Mouse (Mus musculus): Measurements from ENCODE around the gene Myo1b. TPM values are rescaled to one million over a fixed set of nuclear protein-coding genes. Genes with fewer than 3 reads are reported as not detected.
A peak's percentile ranks its signal among the peaks of the same experiment; 100 is the strongest.

Myo1b gene
- polyA plus RNA-seq, 1 experiment from 2014 or later = 40.8 TPM

GRCm38 (mm10) chr1:51758326-51759109 lies 157.4 kb downstream of the Myo1b start:
- Histone ChIP-seq H3K4me2 (ENCODE audit: low read depth, low read length) (no peak overlapping the region), H3K4me3 (ENCODE audit: low read length) (no peak overlapping the region), H3K36me3 (ENCODE audit: control insufficient read depth, insufficient read depth, low read length) (no peaks in the 10 kb centered on the region), H3K27me3 (replicated peaks; ENCODE audit: control insufficient read depth, insufficient read depth, low read length) (no peaks in the 10 kb centered on the region), H3K9me3 (ENCODE audit: control insufficient read depth, low read length) (no peaks in the 10 kb centered on the region), H3K27ac (ENCODE audit: low read length) (no peak overlapping the region), H3K4me1 (ENCODE audit: control insufficient read depth, insufficient read depth, low read length) (no peaks in the 10 kb centered on the region), H3K9ac (ENCODE audit: low read depth, low read length) (no peak overlapping the region)
- WGBS = 79% methylated on average over 15 of the region's 15 CpGs
- no peak for ATAC-seq

GRCm38 (mm10) chr1:51753621-51754020 lies 162.2 kb downstream of the Myo1b start:
- H3K9me3 ChIP-seq (ENCODE audit: control insufficient read depth, low read length) = no peaks in the 10 kb centered on the region
- no peaks in the 10 kb centered on the region for H3K36me3 ChIP-seq (ENCODE audit: control insufficient read depth, insufficient read depth, low read length)
- WGBS = 90% methylated on average over 6 of the region's 6 CpGs
- H3K4me2 ChIP-seq (ENCODE audit: low read depth, low read length) = no peak overlapping the region
- no peak for ATAC-seq
- H3K4me1 ChIP-seq (ENCODE audit: control insufficient read depth, insufficient read depth, low read length) = no peaks in the 10 kb centered on the region
- H3K27ac ChIP-seq (ENCODE audit: low read length) = no peak overlapping the region
- no peaks in the 10 kb centered on the region for H3K27me3 ChIP-seq (replicated peaks; ENCODE audit: control insufficient read depth, insufficient read depth, low read length)
- no peak overlapping the region for H3K9ac ChIP-seq (ENCODE audit: low read depth, low read length)
- no peak overlapping the region for H3K4me3 ChIP-seq (ENCODE audit: low read length)

GRCm38 (mm10) chr1:51751006-51751405 lies 164.9 kb downstream of the Myo1b start:
- Histone ChIP-seq H3K4me3 (ENCODE audit: low read length) (no peak overlapping the region), H3K9me3 (ENCODE audit: control insufficient read depth, low read length) (no peaks in the 10 kb centered on the region), H3K36me3 (ENCODE audit: control insufficient read depth, insufficient read depth, low read length) (no peaks in the 10 kb centered on the region), H3K9ac (ENCODE audit: low read depth, low read length) (no peak overlapping the region), H3K27me3 (replicated peaks; ENCODE audit: control insufficient read depth, insufficient read depth, low read length) (no peaks in the 10 kb centered on the region), H3K4me2 (ENCODE audit: low read depth, low read length) (no peak overlapping the region), H3K27ac (ENCODE audit: low read length) (no peak overlapping the region), H3K4me1 (ENCODE audit: control insufficient read depth, insufficient read depth, low read length) (peaks cover 7% of the 10 kb centered on the region)
- ATAC-seq = no peak
- 63% methylated on average over 10 of the region's 10 CpGs for WGBS

- ATAC-seq = no peak
- Histone ChIP-seq H3K36me3 (ENCODE audit: control insufficient read depth, insufficient read depth, low read length) (no peaks in the 10 kb centered on the region), H3K4me3 (ENCODE audit: low read length) (no peak overlapping the region), H3K9me3 (ENCODE audit: control insufficient read depth, low read length) (no peaks in the 10 kb centered on the region), H3K4me2 (ENCODE audit: low read depth, low read length) (no peak overlapping the region), H3K27ac (ENCODE audit: low read length) (no peak overlapping the region), H3K27me3 (replicated peaks; ENCODE audit: control insufficient read depth, insufficient read depth, low read length) (no peaks in the 10 kb centered on the region), H3K4me1 (ENCODE audit: control insufficient read depth, insufficient read depth, low read length) (peaks cover 7% of the 10 kb centered on the region), H3K9ac (ENCODE audit: low read depth, low read length) (no peak overlapping the region)
- WGBS = 86% methylated on average over 2 of the region's 2 CpGs
Measured at GRCm38 (mm10) chr1:51748306-51748705, 167.6 kb downstream of the Myo1b start.

- H3K36me3 ChIP-seq (ENCODE audit: control insufficient read depth, insufficient read depth, low read length) = no peaks in the 10 kb centered on the region
- no peaks in the 10 kb centered on the region for H3K9me3 ChIP-seq (ENCODE audit: control insufficient read depth, low read length)
- no peak overlapping the region for H3K9ac ChIP-seq (ENCODE audit: low read depth, low read length)
- no peak overlapping the region for H3K27ac ChIP-seq (ENCODE audit: low read length)
- WGBS = 21% methylated on average over 12 of the region's 12 CpGs
- peak; percentile 66; the same call in 1 of the 2 replicates for ATAC-seq
- no peak overlapping the region for H3K4me2 ChIP-seq (ENCODE audit: low read depth, low read length)
- no peaks in the 10 kb centered on the region for H3K27me3 ChIP-seq (replicated peaks; ENCODE audit: control insufficient read depth, insufficient read depth, low read length)
- peaks cover 7% of the 10 kb centered on the region for H3K4me1 ChIP-seq (ENCODE audit: control insufficient read depth, insufficient read depth, low read length)
- no peak overlapping the region for H3K4me3 ChIP-seq (ENCODE audit: low read length)
Measured at GRCm38 (mm10) chr1:51747494-51747893, 168.4 kb downstream of the Myo1b start.

- H3K9me3 ChIP-seq (ENCODE audit: control insufficient read depth, low read length) = no peaks in the 10 kb centered on the region
- H3K27me3 ChIP-seq (replicated peaks; ENCODE audit: control insufficient read depth, insufficient read depth, low read length) = no peaks in the 10 kb centered on the region
- H3K9ac ChIP-seq (ENCODE audit: low read depth, low read length) = no peak overlapping the region
- H3K36me3 ChIP-seq (ENCODE audit: control insufficient read depth, insufficient read depth, low read length) = no peaks in the 10 kb centered on the region
- no peak overlapping the region for H3K27ac ChIP-seq (ENCODE audit: low read length)
- peaks cover 7% of the 10 kb centered on the region for H3K4me1 ChIP-seq (ENCODE audit: control insufficient read depth, insufficient read depth, low read length)
- no peak for ATAC-seq
- no peak overlapping the region for H3K4me3 ChIP-seq (ENCODE audit: low read length)
- 92% methylated on average over 15 of the region's 15 CpGs for WGBS
- H3K4me2 ChIP-seq (ENCODE audit: low read depth, low read length) = no peak overlapping the region
Measured at GRCm38 (mm10) chr1:51746711-51747240, 169.1 kb downstream of the Myo1b start.

- ATAC-seq = no peak
Measured at GRCm38 (mm10) chr1:51743756-51744425, 172.0 kb downstream of the Myo1b start.

GRCm38 (mm10) chr1:51742586-51742985 lies 173.3 kb downstream of the Myo1b start:
- WGBS = 100% methylated on average over 1 of the region's 1 CpGs

More at GRCm38 (mm10) chr1:51743756-51744425, 172.0 kb downstream of the Myo1b start:
- Histone ChIP-seq H3K4me3 (ENCODE audit: low read length) (no peak overlapping the region), H3K9ac (ENCODE audit: low read depth, low read length) (no peak overlapping the region), H3K4me1 (ENCODE audit: control insufficient read depth, insufficient read depth, low read length) (peaks cover 7% of the 10 kb centered on the region), H3K9me3 (ENCODE audit: control insufficient read depth, low read length) (no peaks in the 10 kb centered on the region), H3K36me3 (ENCODE audit: control insufficient read depth, insufficient read depth, low read length) (no peaks in the 10 kb centered on the region), H3K27me3 (replicated peaks; ENCODE audit: control insufficient read depth, insufficient read depth, low read length) (no peaks in the 10 kb centered on the region), H3K4me2 (ENCODE audit: low read depth, low read length) (no peak overlapping the region), H3K27ac (ENCODE audit: low read length) (no peak overlapping the region)
- WGBS = 94% methylated on average over 3 of the region's 3 CpGs

GRCm38 (mm10) chr1:51740626-51741231 lies 175.1 kb downstream of the Myo1b start:
- Histone ChIP-seq H3K4me1 (ENCODE audit: control insufficient read depth, insufficient read depth, low read length) (no peaks in the 10 kb centered on the region), H3K36me3 (ENCODE audit: control insufficient read depth, insufficient read depth, low read length) (no peaks in the 10 kb centered on the region), H3K27ac (ENCODE audit: low read length) (no peak overlapping the region), H3K27me3 (replicated peaks; ENCODE audit: control insufficient read depth, insufficient read depth, low read length) (no peaks in the 10 kb centered on the region), H3K4me2 (ENCODE audit: low read depth, low read length) (no peak overlapping the region), H3K9ac (ENCODE audit: low read depth, low read length) (no peak overlapping the region), H3K9me3 (ENCODE audit: control insufficient read depth, low read length) (no peaks in the 10 kb centered on the region), H3K4me3 (ENCODE audit: low read length) (no peak overlapping the region)
- 84% methylated on average over 10 of the region's 10 CpGs for WGBS
- ATAC-seq = no peak

More at GRCm38 (mm10) chr1:51742586-51742985, 173.3 kb downstream of the Myo1b start:
- H3K27me3 ChIP-seq (replicated peaks; ENCODE audit: control insufficient read depth, insufficient read depth, low read length) = no peaks in the 10 kb centered on the region
- no peak overlapping the region for H3K4me3 ChIP-seq (ENCODE audit: low read length)
- no peaks in the 10 kb centered on the region for H3K36me3 ChIP-seq (ENCODE audit: control insufficient read depth, insufficient read depth, low read length)
- H3K9ac ChIP-seq (ENCODE audit: low read depth, low read length) = no peak overlapping the region
- H3K27ac ChIP-seq (ENCODE audit: low read length) = no peak overlapping the region
- H3K4me2 ChIP-seq (ENCODE audit: low read depth, low read length) = no peak overlapping the region
- H3K9me3 ChIP-seq (ENCODE audit: control insufficient read depth, low read length) = no peaks in the 10 kb centered on the region
- ATAC-seq = no peak
- H3K4me1 ChIP-seq (ENCODE audit: control insufficient read depth, insufficient read depth, low read length) = 0 out of 2 replicates have a peak, but pooled peaks cover 3% of the 10 kb centered on the region

Data from intestine, embryonic 16.5 days (tissue).